Mouse (Mus musculus) thymus, postnatal 25 days (tissue): Measurements from ENCODE around the gene Cyp4a12a.
"Not testable (repeated sequence)": the region's sequence is repeated elsewhere in the genome, so short reads cannot be mapped to it uniquely, and the experiment has no call there.

Experiments used
- DNase-seq: peaks from one replicate; pipeline ENCODE4 v3.0.0; 2022

The Cyp4a12a gene

GRCm38 (mm10) chr4:115298746-115299145 lies at the start of gene Cyp4a12a:
Gene Cyp4a12a, plus strand, starts transcription at chr4:115299046.
- not testable (repeated sequence) for DNase-seq

GRCm38 (mm10) chr4:115264687-115265569 lies 33.9 kb upstream of the Cyp4a12a start:
- not testable (repeated sequence) for DNase-seq

- not testable (repeated sequence) for DNase-seq
Observed at GRCm38 (mm10) chr4:115278215-115278982, 20.4 kb upstream of the Cyp4a12a start.

- no peak for DNase-seq
Observed at GRCm38 (mm10) chr4:115280342-115280741, 18.5 kb upstream of the Cyp4a12a start.

GRCm38 (mm10) chr4:115280779-115281178 lies 18.1 kb upstream of the Cyp4a12a start:
- not testable (repeated sequence) for DNase-seq

GRCm38 (mm10) chr4:115281231-115281767 lies 17.5 kb upstream of the Cyp4a12a start:
- not testable (repeated sequence) for DNase-seq

GRCm38 (mm10) chr4:115325722-115326121 lies 26.9 kb downstream of the Cyp4a12a start:
- DNase-seq: not testable (repeated sequence)

- DNase-seq: not testable (repeated sequence)
Observed at GRCm38 (mm10) chr4:115365624-115366023, 66.8 kb downstream of the Cyp4a12a start.

GRCm38 (mm10) chr4:115368067-115368466 lies 69.2 kb downstream of the Cyp4a12a start:
- DNase-seq: not testable (repeated sequence)
